ENCODE assay signal across 10 mouse cellular contexts in genomic region chr5:114593949-114594348, GRCm38 (mm10). TPM values are rescaled to one million over a fixed set of nuclear protein-coding genes. Genes with fewer than 3 reads are reported as not detected.
DNase-seq lines count a peak whose midpoint lies in the region; ATAC-seq and TF ChIP-seq lines count a peak whose summit lies in the region.
"Had no signal": no experiment of that assay in that cellular context is flagged by ENCODE, and none has a peak within 500 bp of the region (broad histone marks: within the 10 kb centered on the region; RNA-seq: fewer than 3 reads in every experiment).

No protein-coding gene starts in this region.

- H3K9me3 ChIP-seq in heart, embryonic 10.5 days = no peaks in the 10 kb centered on the region

- no peak for ATAC-seq in frontal cortex, adult (ENCODE audit: low TSS enrichment)

- WGBS in heart, embryonic 10.5 days = 82% methylated on average over 5 of the region's 5 CpGs
- 68% methylated on average over 5 of the region's 5 CpGs for WGBS in spleen, adult 2 months

- DNase-seq in heart, embryonic 10.5 days (ENCODE audit: low spot score) = no peak
- no peak for DNase-seq in heart, postnatal 4 days
- DNase-seq in spleen, adult 2 months (ENCODE audit: low read depth in 1 of 2, low spot score in 2 of 2) = no peak
- DNase-seq in spleen, postnatal 36 days (ENCODE audit: low spot score in 2 of 2) = no peak
- peak; percentile 71 to 82 for DNase-seq in kidney, postnatal 4 days
- DNase-seq in right cerebral cortex, postnatal 4 days = no peak
- no peak for DNase-seq in urinary bladder, postnatal 14 days (ENCODE audit: low spot score)
- DNase-seq: cerebellum, adult 9-10 months had no signal

- TF ChIP-seq POLR2A in spleen, adult 2 months (IDR thresholded peaks at IDR 0.05; ENCODE audit: low read depth, low read length) = no peak

- H3K27me3 ChIP-seq in heart, embryonic 10.5 days (ENCODE audit: insufficient read depth, poor library complexity, severe bottlenecking) = peaks cover 30% of the 10 kb centered on the region
- no peaks in the 10 kb centered on the region for H3K27me3 ChIP-seq in spleen, adult 2 months (ENCODE audit: control insufficient read depth, insufficient read depth, low read length)

- H3K4me1 ChIP-seq in heart, embryonic 10.5 days = peaks cover 78% of the 10 kb centered on the region
- peaks cover 43% of the 10 kb centered on the region; the same call in 1 of the 2 replicates for H3K4me1 ChIP-seq in spleen, adult 2 months (ENCODE audit: control insufficient read depth, insufficient read depth, insufficient read length)

- TF ChIP-seq CTCF in spleen, adult 2 months (IDR thresholded peaks at IDR 0.05; ENCODE audit: extremely low read depth, insufficient read depth, insufficient read length, insufficient replicate concordance) = no peak

- H3K27ac ChIP-seq in heart, embryonic 10.5 days = peak overlapping the region; percentile 73
- H3K27ac ChIP-seq in spleen, adult 2 months (ENCODE audit: insufficient read depth, low read length) = peak overlapping the region; percentile 81

- H3K36me3 ChIP-seq in heart, embryonic 10.5 days = no peaks in the 10 kb centered on the region
- no peaks in the 10 kb centered on the region for H3K36me3 ChIP-seq in spleen, adult 2 months (ENCODE audit: control insufficient read depth, insufficient read depth, low read length)

- H3K4me3 ChIP-seq in heart, embryonic 10.5 days = no peak overlapping the region
- no peak overlapping the region for H3K4me3 ChIP-seq in spleen, adult 2 months (ENCODE audit: extremely low read depth, insufficient read depth, insufficient read length)

RNA-seq across cellular contexts. Expression of gene Fam222a, which starts 26.1 kb away (rescaled TPM):
- 0.60 and 1.5 TPM in 2 replicates for polyA plus RNA-seq in heart, embryonic 10.5 days (2016; fragmentation: Nextera tagmentation; extraction: Ambion mirVana)
- total RNA-seq in heart, postnatal 4 days (2021) = 1 to 10 TPM; 6.0 to 7.0 TPM
- 2.8 and 4.6 TPM in 2 replicates for polyA plus RNA-seq in spleen, adult 2 months (2012; rRNA removed)
- polyA plus RNA-seq: activated CD4-positive, CD25-positive, alpha-beta regulatory T cell, adult 4 months had no signal

Comparison
In these comparisons a context has a peak if more than half of its experiments do, and no peak if none do; other contexts are left out.
1. DNase-seq: peak in kidney, postnatal 4 days (2 of 2); none in heart, embryonic 10.5 days (single experiment), heart, postnatal 4 days (single experiment), spleen, adult 2 months (0 of 2), spleen, postnatal 36 days (0 of 2), right cerebral cortex, postnatal 4 days (single experiment) and urinary bladder, postnatal 14 days (single experiment).